Mouse (Mus musculus): ENCODE data around the gene Wls.

DNA sequence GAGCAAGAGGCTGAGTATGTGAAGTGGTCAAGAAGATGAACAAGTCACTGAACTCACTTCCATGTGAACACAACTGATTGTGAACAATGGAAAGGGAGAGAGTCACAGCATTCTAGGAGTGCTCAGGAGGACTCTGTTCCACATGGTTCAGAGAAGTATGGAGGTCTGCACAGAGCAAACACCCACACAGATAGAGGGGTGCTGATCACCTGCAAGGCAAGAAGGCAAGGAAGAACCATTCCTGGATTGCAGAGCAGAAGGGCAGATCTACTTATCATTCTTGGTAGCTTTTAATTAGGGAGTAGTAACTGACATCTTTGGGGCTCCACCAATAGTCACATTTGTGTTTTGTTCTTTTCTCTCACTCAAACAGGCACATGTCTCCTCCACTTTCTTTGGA, 45.3 kb downstream of the Wls start:
- TF ChIP-seq CTCF (IDR thresholded peaks at IDR 0.05; ENCODE audit: low read depth, low read length) (no peak), POLR2A (IDR thresholded peaks at IDR 0.05; ENCODE audit: borderline replicate concordance, low read depth, low read length) (no peak)

Data from bone marrow macrophage, adult 2 months (primary cell).